Mouse (Mus musculus): ENCODE data around the gene Ydjc.

- TF ChIP-seq CTCF (IDR thresholded peaks at IDR 0.05; ENCODE audit: low read depth), result peak; percentile 66; the same call in 1 of the 2 replicates
- TF ChIP-seq EP300 (IDR thresholded peaks at IDR 0.05; ENCODE audit: low read depth), result no peak
Observed at GRCm38 (mm10) chr16:17131191-17132088, 13.0 kb upstream of the Ydjc start.
